Mouse (Mus musculus) G1E (cell line): ENCODE measurements around the gene Iqcn.

Source experiments
- CTCF ChIP-seq: IDR thresholded peaks from 2 replicates; pipeline ENCODE4 v1.5.1; 2012; ENCODE audit warnings: low read depth, low read length, inconsistent platforms, mixed read lengths
- GATA1 ChIP-seq: IDR thresholded peaks from 2 replicates; pipeline ENCODE4 v1.6.1; 2012; ENCODE audit warnings: borderline replicate concordance, low read length, inconsistent platforms, mixed read lengths

DNA sequence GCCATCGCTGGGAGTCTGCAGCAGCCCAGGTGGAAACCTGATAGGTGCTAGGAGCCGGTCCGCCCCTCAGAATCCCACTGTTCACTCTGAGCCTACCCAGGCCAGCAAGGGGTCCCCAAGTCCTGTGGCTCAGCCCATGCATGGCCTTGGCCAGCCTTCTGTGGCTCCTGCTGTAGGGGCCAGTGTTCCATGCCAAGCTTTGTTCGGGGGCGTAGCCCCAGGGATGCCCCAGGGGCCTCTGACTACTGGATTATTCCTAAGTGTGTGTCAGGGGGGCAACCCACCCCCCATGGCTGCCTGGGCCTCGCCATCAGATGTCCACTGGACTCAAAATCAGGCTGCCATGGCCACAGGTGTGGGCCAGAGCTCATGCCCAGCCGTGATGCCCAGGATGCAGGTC, 10.7 kb downstream of the Iqcn start:
- TF ChIP-seq CTCF (no peak), GATA1 (no peak)
